Mouse (Mus musculus): Measurements from ENCODE around the gene Gm20662. TPM values are rescaled to one million over a fixed set of nuclear protein-coding genes. Genes with fewer than 3 reads are reported as not detected.
A peak's percentile ranks its signal among the peaks of the same experiment; 100 is the strongest.

Gene Gm20662
- polyA plus RNA-seq, 1 experiment from 2014 or later: 0.46 TPM

- Histone ChIP-seq H3K4me1 (peaks cover 23% of the 10 kb centered on the region), H3K9me3 (no peaks in the 10 kb centered on the region), H3K4me3 (replicated peaks) (peak within 1 kb of the TSS; percentile 18; the same call in 1 of the 2 replicates), H3K27ac (0 out of 2 replicates have a peak within 1 kb of the TSS, but pooled peaks have one; percentile 6), H3K9ac (0 out of 2 replicates have a peak within 1 kb of the TSS, but pooled peaks have one; percentile 16), H3K4me2 (peak within 1 kb of the TSS; percentile 48), H3K27me3 (replicated peaks) (peaks cover 19% of the 10 kb centered on the region), H3K36me3 (peaks cover 31% of the 10 kb centered on the region)
- WGBS: 34% methylated on average over 12 of the region's 12 CpGs
- ATAC-seq (ENCODE audit: insufficient read depth, low FRiP score, low read depth): no peak
Measured at GRCm38 (mm10) chr9:108082988-108083431, 86.9 kb downstream of the Gm20662 start, which contains the start of gene Rnf123. Gene Rnf123 (minus strand): TSS chr9:108083346.

DNA sequence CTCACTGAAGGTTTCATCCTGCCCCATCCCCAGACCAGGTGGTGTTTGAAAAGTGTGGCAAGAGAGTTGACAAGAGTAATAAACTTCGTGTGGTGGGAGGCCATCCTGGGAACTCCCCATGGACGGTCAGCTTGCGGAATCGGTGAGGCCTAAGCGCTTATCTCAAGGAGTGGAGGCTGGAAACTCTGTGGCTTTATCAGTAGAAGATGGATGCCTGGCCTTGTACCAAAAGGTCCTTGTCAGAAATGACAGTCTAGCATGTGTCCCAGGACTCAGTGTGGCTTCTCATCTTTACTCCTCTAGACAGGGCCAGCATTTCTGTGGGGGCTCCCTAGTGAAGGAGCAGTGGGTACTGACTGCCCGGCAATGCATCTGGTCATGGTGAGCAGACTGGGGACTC, 87.4 kb downstream of the Gm20662 start:
- Histone ChIP-seq H3K9ac (no peak overlapping the region), H3K4me3 (replicated peaks) (no peak overlapping the region), H3K27ac (no peak overlapping the region), H3K9me3 (no peaks in the 10 kb centered on the region), H3K36me3 (peaks cover 36% of the 10 kb centered on the region), H3K27me3 (replicated peaks) (peaks cover 19% of the 10 kb centered on the region), H3K4me2 (no peak overlapping the region), H3K4me1 (peaks cover 18% of the 10 kb centered on the region)
- ATAC-seq (ENCODE audit: insufficient read depth, low FRiP score, low read depth): no peak
- WGBS: 72% methylated on average over 6 of the region's 6 CpGs

- Histone ChIP-seq H3K9ac (no peak overlapping the region), H3K27me3 (replicated peaks) (peaks cover 19% of the 10 kb centered on the region), H3K9me3 (no peaks in the 10 kb centered on the region), H3K4me1 (0 out of 2 replicates have a peak, but pooled peaks cover 12% of the 10 kb centered on the region), H3K4me3 (replicated peaks) (no peak overlapping the region), H3K4me2 (no peak overlapping the region), H3K36me3 (peaks cover 50% of the 10 kb centered on the region), H3K27ac (no peak overlapping the region)
- 92% methylated on average over 4 of the region's 4 CpGs for WGBS
- no peak for ATAC-seq (ENCODE audit: insufficient read depth, low FRiP score, low read depth)
Measured at GRCm38 (mm10) chr9:108085261-108085660, 89.1 kb downstream of the Gm20662 start.

DNA sequence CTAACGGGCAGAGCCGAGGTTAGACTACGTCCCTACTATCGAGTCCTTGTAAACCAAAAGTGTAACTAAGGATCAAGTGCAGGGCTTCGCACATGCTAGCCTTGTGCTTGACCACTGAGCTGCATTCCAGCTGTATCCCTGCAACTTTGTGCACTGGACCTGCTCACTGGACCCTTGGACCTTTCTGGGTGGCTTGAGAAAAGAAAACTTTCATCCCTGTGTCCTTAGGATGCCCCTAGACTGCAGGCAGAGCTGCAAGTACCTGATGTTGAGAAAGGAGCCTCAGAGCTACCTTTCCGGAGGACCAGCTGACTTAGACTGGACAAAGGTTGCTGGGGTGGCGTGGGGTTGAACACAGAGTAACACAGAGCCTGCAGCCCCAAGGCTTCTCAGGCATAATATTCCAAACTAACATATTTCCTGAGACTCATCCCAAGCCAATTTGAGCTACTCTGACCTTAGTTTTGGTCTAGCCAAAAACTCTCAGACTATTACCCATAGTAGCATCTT, 94.5 kb downstream of the Gm20662 start:
- no peak for ATAC-seq (ENCODE audit: insufficient read depth, low FRiP score, low read depth)
- Histone ChIP-seq H3K27ac (no peak overlapping the region), H3K4me1 (peaks cover 12% of the 10 kb centered on the region), H3K27me3 (replicated peaks) (no peaks in the 10 kb centered on the region), H3K4me3 (replicated peaks) (no peak overlapping the region), H3K4me2 (no peak overlapping the region), H3K9ac (no peak overlapping the region), H3K9me3 (no peaks in the 10 kb centered on the region), H3K36me3 (peaks cover 59% of the 10 kb centered on the region)
- 94% methylated on average over 7 of the region's 7 CpGs for WGBS

DNA sequence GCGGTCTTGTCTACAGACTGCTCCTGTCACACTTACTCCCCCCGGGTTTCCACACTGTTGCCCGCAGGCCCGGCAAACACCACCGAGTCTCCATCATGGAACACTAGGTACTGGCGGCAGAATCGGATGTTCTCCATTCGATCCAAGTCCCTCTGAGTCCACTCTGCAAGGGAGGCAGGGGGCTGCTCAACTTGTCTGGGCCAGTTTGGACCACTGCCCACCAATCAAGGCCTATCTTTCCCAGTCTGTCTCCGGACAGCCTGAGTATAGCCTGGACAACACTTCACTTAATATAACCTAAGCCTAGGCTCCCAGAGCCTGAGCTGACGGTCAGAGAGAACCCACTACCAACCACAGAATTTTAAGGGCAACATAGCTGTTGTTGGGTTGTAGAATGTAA, 97.4 kb downstream of the Gm20662 start:
- no peak for ATAC-seq (ENCODE audit: insufficient read depth, low FRiP score, low read depth)
- Histone ChIP-seq H3K27ac (peak overlapping the region; percentile 89), H3K4me3 (replicated peaks) (peak overlapping the region; percentile 92), H3K9ac (peak overlapping the region; percentile 85), H3K4me2 (peak overlapping the region; percentile 97), H3K4me1 (peaks cover 22% of the 10 kb centered on the region), H3K27me3 (replicated peaks) (no peaks in the 10 kb centered on the region), H3K9me3 (no peaks in the 10 kb centered on the region), H3K36me3 (peaks cover 33% of the 10 kb centered on the region)
- WGBS: 66% methylated on average over 10 of the region's 10 CpGs

DNA sequence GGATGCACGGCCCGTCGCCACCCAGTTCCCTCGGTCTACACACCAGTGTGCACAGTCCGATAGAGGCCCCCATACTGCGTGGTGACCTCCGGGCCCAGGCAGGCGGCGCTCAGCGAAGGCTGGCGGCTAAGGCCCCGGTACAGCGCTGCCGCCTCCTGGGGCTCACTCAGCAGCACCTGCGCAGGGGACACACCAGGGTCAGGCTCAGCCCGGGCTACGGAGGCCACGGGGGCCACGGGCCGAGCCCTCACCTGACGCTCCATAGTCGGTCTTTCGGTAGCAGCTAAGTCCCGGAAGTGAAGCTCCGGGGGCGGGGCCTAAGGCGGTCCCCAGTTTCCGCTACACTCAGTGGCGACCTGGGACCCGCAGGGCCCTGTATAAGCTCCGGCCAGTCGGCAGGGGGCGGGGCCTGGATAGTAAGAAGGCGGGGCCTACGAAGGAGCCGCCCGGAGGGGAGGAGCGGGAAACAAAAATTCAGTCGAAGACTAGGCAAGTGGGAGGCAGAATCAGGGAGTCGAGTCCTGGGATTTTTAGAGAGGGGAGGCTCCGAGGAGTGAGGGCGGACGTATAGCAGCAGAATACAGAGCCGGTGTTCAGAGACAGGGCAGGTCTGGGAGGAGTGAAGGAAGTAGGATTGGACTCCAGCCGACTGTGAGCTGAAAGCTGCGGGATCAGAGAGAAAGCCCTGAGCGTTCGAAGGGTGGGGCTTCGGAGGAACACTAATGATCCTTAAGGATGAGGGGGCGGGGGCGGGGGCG, 98.2 kb downstream of the Gm20662 start, which contains the start of gene Apeh:
Gene Apeh (minus strand): TSS at position 423 of the 758 bp plus-strand sequence.
- Histone ChIP-seq H3K4me2 (peak within 1 kb of the TSS; percentile 97), H3K4me1 (peaks cover 22% of the 10 kb centered on the region), H3K9ac (peak within 1 kb of the TSS; percentile 85), H3K27me3 (replicated peaks) (no peaks in the 10 kb centered on the region), H3K9me3 (no peaks in the 10 kb centered on the region), H3K27ac (peak within 1 kb of the TSS; percentile 89), H3K4me3 (replicated peaks) (peak within 1 kb of the TSS; percentile 92), H3K36me3 (peaks cover 27% of the 10 kb centered on the region)
- peak; percentile 94 for ATAC-seq (ENCODE audit: insufficient read depth, low FRiP score, low read depth)
- WGBS: under 1% methylated on average over 52 of the region's 52 CpGs

Small RNA genes within 50 kb of the gene (microRNA-seq; reads per million reads assigned to microRNA genes)
- gene Mir7088: not detected

Other genes with a start within 250 kb of the Gm20662 start
- 182 and 185 TPM in 2 replicates for gene Rbm5, start 225.4 kb upstream of the Gm20662 start, polyA plus RNA-seq (2015; fragmentation: Nextera tagmentation; extraction: Ambion mirVana)
- 67.4 and 76.2 TPM in 2 replicates for gene Rbm6, start 123.1 kb upstream of the Gm20662 start, polyA plus RNA-seq (2015; fragmentation: Nextera tagmentation; extraction: Ambion mirVana)
- 19.4 and 21.0 TPM in 2 replicates for gene Mon1a, start 108.2 kb upstream of the Gm20662 start, polyA plus RNA-seq (2015; fragmentation: Nextera tagmentation; extraction: Ambion mirVana)
- gene Mst1r, start 89.5 kb upstream of the Gm20662 start, polyA plus RNA-seq (2015; fragmentation: Nextera tagmentation; extraction: Ambion mirVana): 10.8 TPM in 2 replicates
- gene Actl11, start 67.9 kb upstream of the Gm20662 start, polyA plus RNA-seq (2015; fragmentation: Nextera tagmentation; extraction: Ambion mirVana): not detected in 2 replicates
- gene Camkv, start 60.7 kb upstream of the Gm20662 start, polyA plus RNA-seq (2015; fragmentation: Nextera tagmentation; extraction: Ambion mirVana): 3.0 and 3.1 TPM in 2 replicates
- gene Traip, start 46.2 kb upstream of the Gm20662 start, polyA plus RNA-seq (2015; fragmentation: Nextera tagmentation; extraction: Ambion mirVana): 17.2 and 18.3 TPM in 2 replicates
- 37.0 and 40.2 TPM in 2 replicates for gene Uba7, start 20.8 kb upstream of the Gm20662 start, polyA plus RNA-seq (2015; fragmentation: Nextera tagmentation; extraction: Ambion mirVana)
- gene Gm20661, start 13.3 kb upstream of the Gm20662 start, polyA plus RNA-seq (2015; fragmentation: Nextera tagmentation; extraction: Ambion mirVana): 6.1 and 6.9 TPM in 2 replicates
- gene Inka1, start 10.5 kb upstream of the Gm20662 start, polyA plus RNA-seq (2015; fragmentation: Nextera tagmentation; extraction: Ambion mirVana): 47.6 and 54.7 TPM in 2 replicates
- gene Cdhr4, start 3.9 kb upstream of the Gm20662 start, polyA plus RNA-seq (2015; fragmentation: Nextera tagmentation; extraction: Ambion mirVana): 10.9 and 13.7 TPM in 2 replicates
- 46.7 and 48.4 TPM in 2 replicates for gene Ip6k1, start 6.2 kb downstream of the Gm20662 start, polyA plus RNA-seq (2015; fragmentation: Nextera tagmentation; extraction: Ambion mirVana)
- gene Gmppb, start 52.9 kb downstream of the Gm20662 start, polyA plus RNA-seq (2015; fragmentation: Nextera tagmentation; extraction: Ambion mirVana): 45.2 and 48.4 TPM in 2 replicates
- 3.5 and 3.6 TPM in 2 replicates for gene Amigo3, start 56.8 kb downstream of the Gm20662 start, polyA plus RNA-seq (2015; fragmentation: Nextera tagmentation; extraction: Ambion mirVana)
- gene Mst1, start 84.1 kb downstream of the Gm20662 start, polyA plus RNA-seq (2015; fragmentation: Nextera tagmentation; extraction: Ambion mirVana): 5.2 and 7.9 TPM in 2 replicates
- 27.5 and 32.7 TPM in 2 replicates for gene Rnf123, start 87.0 kb downstream of the Gm20662 start, polyA plus RNA-seq (2015; fragmentation: Nextera tagmentation; extraction: Ambion mirVana)
- gene Apeh, start 98.3 kb downstream of the Gm20662 start, polyA plus RNA-seq (2015; fragmentation: Nextera tagmentation; extraction: Ambion mirVana): 73.7 and 76.1 TPM in 2 replicates
- 2.8 and 3.0 TPM in 2 replicates for gene Bsn, start 194.0 kb downstream of the Gm20662 start, polyA plus RNA-seq (2015; fragmentation: Nextera tagmentation; extraction: Ambion mirVana)